Comparison of ENCODE assay signal across 7 mouse cellular contexts in genomic region chr7:139648107-139648824, GRCm38 (mm10). TPM values are rescaled to one million over a fixed set of nuclear protein-coding genes. Genes with fewer than 3 reads are reported as not detected.
DNase-seq lines count a peak whose midpoint lies in the region; ATAC-seq lines count a peak whose summit lies in the region.

No protein-coding gene starts in this region.

- H3K9me3 ChIP-seq in forebrain, embryonic 14.5 days (replicated peaks; ENCODE audit: control insufficient read depth, low read length): no peaks in the 10 kb centered on the region
- H3K9me3 ChIP-seq in hindbrain, embryonic 13.5 days: no peaks in the 10 kb centered on the region
- H3K9me3 ChIP-seq in midbrain, embryonic 11.5 days (ENCODE audit: control insufficient read depth, low read length): no peaks in the 10 kb centered on the region

- peak; percentile 94 for DNase-seq in NIH3T3 (ENCODE audit: low read depth)
- DNase-seq in c-Kit-positive CD71-negative TER-119-negative erythroid progenitor cells, embryonic 14.5 days (ENCODE audit: low read depth): peak; percentile 92
- DNase-seq in forebrain, embryonic 14.5 days (ENCODE audit: low spot score): peak; percentile 97
- peak; percentile 81 to 90 for DNase-seq in layer of hippocampus, postnatal 36 days
- peak; percentile 100 for DNase-seq in midbrain, embryonic 11.5 days (ENCODE audit: low spot score, missing footprints)
- peak; percentile 80 for DNase-seq in skeletal muscle tissue, adult 2 months (ENCODE audit: low read depth, low spot score)

- no peaks in the 10 kb centered on the region for H3K27me3 ChIP-seq in forebrain, embryonic 14.5 days (replicated peaks; ENCODE audit: control insufficient read depth, insufficient read depth, low read length)
- H3K27me3 ChIP-seq in hindbrain, embryonic 13.5 days: peaks cover 11% of the 10 kb centered on the region; the same call in 1 of the 2 replicates
- no peaks in the 10 kb centered on the region for H3K27me3 ChIP-seq in midbrain, embryonic 11.5 days (ENCODE audit: control insufficient read depth, insufficient read depth, low read length)

- 49% methylated on average over 9 of the region's 10 CpGs for WGBS in forebrain, embryonic 14.5 days
- WGBS in hindbrain, embryonic 13.5 days: 43% methylated on average over 10 of the region's 10 CpGs
- 40% methylated on average over 10 of the region's 10 CpGs for WGBS in midbrain, embryonic 11.5 days

- ATAC-seq in forebrain, embryonic 14.5 days: peak; percentile 57; the same call in 1 of the 2 replicates
- 0 out of 2 replicates have a peak, but pooled peaks have one; percentile 49 for ATAC-seq in hindbrain, embryonic 13.5 days (ENCODE audit: low FRiP score)
- ATAC-seq in midbrain, embryonic 11.5 days (ENCODE audit: low FRiP score): 0 out of 2 replicates have a peak, but pooled peaks have one; percentile 27

- no peak overlapping the region for H3K9ac ChIP-seq in forebrain, embryonic 14.5 days (ENCODE audit: low read length)
- no peak overlapping the region for H3K9ac ChIP-seq in hindbrain, embryonic 13.5 days
- H3K9ac ChIP-seq in midbrain, embryonic 11.5 days (ENCODE audit: low read length): no peak overlapping the region

- no peak overlapping the region for H3K4me2 ChIP-seq in forebrain, embryonic 14.5 days (ENCODE audit: low read length)
- H3K4me2 ChIP-seq in hindbrain, embryonic 13.5 days: no peak overlapping the region
- H3K4me2 ChIP-seq in midbrain, embryonic 11.5 days: no peak overlapping the region

- no peak overlapping the region for H3K4me3 ChIP-seq in forebrain, embryonic 14.5 days (ENCODE audit: low read depth, low read length)
- no peak overlapping the region for H3K4me3 ChIP-seq in hindbrain, embryonic 13.5 days
- H3K4me3 ChIP-seq in midbrain, embryonic 11.5 days (ENCODE audit: low read depth, low read length): no peak overlapping the region

- H3K27ac ChIP-seq in forebrain, embryonic 14.5 days (ENCODE audit: low read depth, low read length): no peak overlapping the region
- H3K27ac ChIP-seq in hindbrain, embryonic 13.5 days: no peak overlapping the region
- no peak overlapping the region for H3K27ac ChIP-seq in midbrain, embryonic 11.5 days (ENCODE audit: low read depth, low read length)

- no peaks in the 10 kb centered on the region for H3K4me1 ChIP-seq in forebrain, embryonic 14.5 days (ENCODE audit: control insufficient read depth, insufficient read depth, low read length)
- H3K4me1 ChIP-seq in hindbrain, embryonic 13.5 days (replicated peaks): no peaks in the 10 kb centered on the region
- H3K4me1 ChIP-seq in midbrain, embryonic 11.5 days (ENCODE audit: control insufficient read depth, insufficient read depth, low read length): no peaks in the 10 kb centered on the region

- H3K36me3 ChIP-seq in forebrain, embryonic 14.5 days (ENCODE audit: control insufficient read depth, insufficient read depth, low read length): no peaks in the 10 kb centered on the region
- H3K36me3 ChIP-seq in hindbrain, embryonic 13.5 days: no peaks in the 10 kb centered on the region
- H3K36me3 ChIP-seq in midbrain, embryonic 11.5 days (ENCODE audit: control insufficient read depth, insufficient read depth, low read length): no peaks in the 10 kb centered on the region

RNA-seq across cellular contexts. Expression of gene Cfap46, which starts 35.4 kb away (rescaled TPM):
- polyA plus RNA-seq in forebrain, embryonic 14.5 days (2014; fragmentation: Nextera tagmentation; extraction: Ambion mirVana): 1.1 and 1.2 TPM in 2 replicates
- 2.0 and 2.8 TPM in 2 replicates for polyA plus RNA-seq in hindbrain, embryonic 13.5 days (2015; fragmentation: Nextera tagmentation; extraction: Ambion mirVana)
- 1 to 10 TPM; 1.8 to 2.8 TPM for total RNA-seq in layer of hippocampus, postnatal 36 days (2021)
- polyA plus RNA-seq in midbrain, embryonic 11.5 days (2014; fragmentation: Nextera tagmentation; extraction: Ambion mirVana): 0.32 and 0.37 TPM in 2 replicates
